Mouse (Mus musculus): Measurements from ENCODE around the gene Mettl9.

GRCm38 (mm10) chr7:121003793-121004418 is 30.3 kb upstream of the Mettl9 start:
- no peak for TF ChIP-seq MAX (IDR thresholded peaks at IDR 0.05; ENCODE audit: low read length)
- TF ChIP-seq GATA1 (IDR thresholded peaks at IDR 0.05; ENCODE audit: low read depth, low read length) = no peak
- no peak for TF ChIP-seq CTCF (IDR thresholded peaks at IDR 0.05 in 2 of 3, conservative IDR thresholded peaks at IDR 0.05 in 1 of 3; ENCODE audit: control insufficient read depth in 1 of 3, insufficient read depth in 1 of 3, low read depth in 2 of 3, low read length in 3 of 3, poor library complexity in 1 of 3, severe bottlenecking in 1 of 3)
- TF ChIP-seq ZNF384 (IDR thresholded peaks at IDR 0.05; ENCODE audit: low read depth, low read length) = no peak
- no peak for TF ChIP-seq EP300 (IDR thresholded peaks at IDR 0.05; ENCODE audit: low read depth in 1 of 2, low read length in 2 of 2)
- no peak for TF ChIP-seq JUND (IDR thresholded peaks at IDR 0.05; ENCODE audit: low read depth, low read length)
- TF ChIP-seq ZC3H11A (IDR thresholded peaks at IDR 0.05; ENCODE audit: low read depth, low read length) = no peak
- no peak for TF ChIP-seq POLR2A (IDR thresholded peaks at IDR 0.05; ENCODE audit: control insufficient read depth in 1 of 2, insufficient read depth in 1 of 2, low read depth in 1 of 2, low read length in 2 of 2, poor library complexity in 1 of 2)
- no peak for TF ChIP-seq NELFE (IDR thresholded peaks at IDR 0.05; ENCODE audit: low read depth, low read length)
- no peak for TF ChIP-seq TAL1 (IDR thresholded peaks at IDR 0.05; ENCODE audit: low read length)
- TF ChIP-seq CHD1 (IDR thresholded peaks at IDR 0.05; ENCODE audit: low read depth, low read length) = no peak
- TF ChIP-seq MYB (IDR thresholded peaks at IDR 0.05; ENCODE audit: low read depth, low read length) = no peak

All from MEL (cell line).